Mouse (Mus musculus) heart, postnatal 0 days (tissue): ENCODE data around the gene Cnga1.

Experiments used
- CTCF ChIP-seq: IDR thresholded peaks from 2 replicates; pipeline ENCODE4 v1.5.1; 2016; ENCODE audit warnings: antibody characterized with exemption, control low read depth, low read depth
- EP300 ChIP-seq: IDR thresholded peaks from 2 replicates; pipeline ENCODE4 v1.6.1; 2016; ENCODE audit warnings: antibody characterized with exemption, low read depth

GRCm38 (mm10) chr5:72559544-72560049, 84.5 kb downstream of the Cnga1 start, which contains the start of gene Nfxl1:
- TF ChIP-seq CTCF (no peak), EP300 (no peak)
